16 mouse cellular contexts compared by ENCODE assay signal in the genomic region with DNA sequence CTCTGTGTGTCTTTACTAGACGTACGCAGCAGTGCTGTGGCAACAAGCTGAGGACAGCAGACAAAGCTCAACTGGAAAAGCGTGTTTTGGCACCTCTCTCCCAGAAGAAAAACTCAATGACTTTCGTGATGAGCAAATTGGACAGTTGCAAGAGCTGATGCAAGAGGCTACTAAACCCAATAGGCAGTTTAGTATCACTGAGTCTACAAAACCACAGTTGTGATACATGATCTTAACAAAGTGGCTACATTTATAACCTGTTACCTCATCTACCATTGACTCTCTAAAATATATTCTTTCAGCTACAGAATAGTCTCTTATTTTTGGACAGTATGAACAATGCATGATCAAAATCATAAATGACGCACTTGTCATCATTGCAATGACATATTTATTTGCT.
"Had no signal": no experiment of that assay in that cellular context is flagged by ENCODE, and none has a peak within 500 bp of the region (broad histone marks: within the 10 kb centered on the region; RNA-seq: fewer than 3 reads in every experiment).

No protein-coding gene starts in this region.

- H3K27me3 ChIP-seq: neural tube, embryonic 13.5 days; neural tube, embryonic 15.5 days; stomach, embryonic 15.5 days had no signal

- H3K27ac ChIP-seq: neural tube, embryonic 13.5 days; neural tube, embryonic 15.5 days; stomach, embryonic 15.5 days; stomach, postnatal 0 days had no signal

- H3K9ac ChIP-seq: neural tube, embryonic 13.5 days; neural tube, embryonic 15.5 days; stomach, embryonic 15.5 days had no signal

- H3K4me1 ChIP-seq: neural tube, embryonic 13.5 days; neural tube, embryonic 15.5 days; stomach, embryonic 15.5 days had no signal

- H3K4me3 ChIP-seq: neural tube, embryonic 13.5 days; neural tube, embryonic 15.5 days; stomach, embryonic 15.5 days had no signal

- H3K9me3 ChIP-seq: neural tube, embryonic 13.5 days; neural tube, embryonic 15.5 days; stomach, embryonic 15.5 days had no signal

- H3K36me3 ChIP-seq: neural tube, embryonic 13.5 days; neural tube, embryonic 15.5 days; stomach, embryonic 15.5 days had no signal

- DNase-seq: retina, postnatal 1 day; right cerebral cortex, adult 18-20 months; right cerebral cortex, postnatal 14 days; right cerebral cortex, postnatal 25 days; right cerebral cortex, postnatal 4 days; spleen, adult 18-20 months; thymus, adult 18-20 months; thymus, adult 2 months; thymus, postnatal 14 days; thymus, postnatal 25 days; thymus, postnatal 36 days; thymus, postnatal 4 days had no signal

- H3K4me2 ChIP-seq: neural tube, embryonic 13.5 days; neural tube, embryonic 15.5 days; stomach, embryonic 15.5 days had no signal
